Mouse (Mus musculus): ENCODE results near the gene Hlcs. TPM values are rescaled to one million over a fixed set of nuclear protein-coding genes. Genes with fewer than 3 reads are reported as not detected.
"Not testable (repeated sequence)": the region's sequence is repeated elsewhere in the genome, so short reads cannot be mapped to it uniquely, and the experiment has no call there.

The Hlcs gene
- polyA plus RNA-seq, 1 experiment from 2014 or later, result 9.1 TPM

GRCm38 (mm10) chr16:94347080-94347731 lies 33.8 kb upstream of the Hlcs start:
- Histone ChIP-seq H3K4me1 (no peaks in the 10 kb centered on the region), H3K4me2 (no peak overlapping the region), H3K27ac (no peak overlapping the region), H3K9me3 (no peaks in the 10 kb centered on the region), H3K27me3 (replicated peaks) (no peaks in the 10 kb centered on the region), H3K36me3 (no peaks in the 10 kb centered on the region), H3K9ac (no peak overlapping the region), H3K4me3 (replicated peaks) (no peak overlapping the region)
- 75% methylated on average over 7 of the region's 7 CpGs for WGBS
- no peak for ATAC-seq (ENCODE audit: insufficient read depth, low FRiP score, low read depth)

- Histone ChIP-seq H3K27ac (no peak overlapping the region), H3K4me1 (no peaks in the 10 kb centered on the region), H3K9me3 (no peaks in the 10 kb centered on the region), H3K27me3 (replicated peaks) (no peaks in the 10 kb centered on the region), H3K9ac (no peak overlapping the region), H3K4me3 (replicated peaks) (no peak overlapping the region), H3K36me3 (no peaks in the 10 kb centered on the region), H3K4me2 (no peak overlapping the region)
- WGBS, result 82% methylated on average over 1 of the region's 1 CpGs
- no peak for ATAC-seq (ENCODE audit: insufficient read depth, low FRiP score, low read depth)
Measured at GRCm38 (mm10) chr16:94345733-94346132, 32.4 kb upstream of the Hlcs start.

- H3K27me3 ChIP-seq (replicated peaks); H3K4me1 ChIP-seq; H3K9me3 ChIP-seq; H3K9ac ChIP-seq; H3K4me3 ChIP-seq (replicated peaks); H3K27ac ChIP-seq; H3K36me3 ChIP-seq; H3K4me2 ChIP-seq; ATAC-seq (ENCODE audit: insufficient read depth, low FRiP score, low read depth): not testable (repeated sequence)
- 93% methylated on average over 22 of the region's 22 CpGs for WGBS
Measured at GRCm38 (mm10) chr16:94339164-94340160, 26.1 kb upstream of the Hlcs start.

GRCm38 (mm10) chr16:94335656-94336055 lies 22.3 kb upstream of the Hlcs start:
- 36% methylated on average over 5 of the region's 5 CpGs for WGBS
- H3K4me3 ChIP-seq (replicated peaks), result no peak overlapping the region
- no peak overlapping the region for H3K9ac ChIP-seq
- no peaks in the 10 kb centered on the region for H3K4me1 ChIP-seq
- no peak overlapping the region for H3K27ac ChIP-seq
- no peak for ATAC-seq (ENCODE audit: insufficient read depth, low FRiP score, low read depth)
- no peaks in the 10 kb centered on the region for H3K27me3 ChIP-seq (replicated peaks)
- no peak overlapping the region for H3K4me2 ChIP-seq
- no peaks in the 10 kb centered on the region for H3K9me3 ChIP-seq
- no peaks in the 10 kb centered on the region for H3K36me3 ChIP-seq

- H3K9ac ChIP-seq, result no peak overlapping the region
- H3K9me3 ChIP-seq, result no peaks in the 10 kb centered on the region
- H3K4me1 ChIP-seq, result peaks cover 3% of the 10 kb centered on the region; the same call in 1 of the 2 replicates
- no peaks in the 10 kb centered on the region for H3K27me3 ChIP-seq (replicated peaks)
- WGBS, result 66% methylated on average over 5 of the region's 5 CpGs
- no peak for ATAC-seq (ENCODE audit: insufficient read depth, low FRiP score, low read depth)
- no peak overlapping the region for H3K27ac ChIP-seq
- H3K4me2 ChIP-seq, result no peak overlapping the region
- no peak overlapping the region for H3K4me3 ChIP-seq (replicated peaks)
- H3K36me3 ChIP-seq, result no peaks in the 10 kb centered on the region
Measured at GRCm38 (mm10) chr16:94331886-94332252, 18.5 kb upstream of the Hlcs start.

- no peaks in the 10 kb centered on the region for H3K36me3 ChIP-seq
- ATAC-seq (ENCODE audit: insufficient read depth, low FRiP score, low read depth), result no peak
- 73% methylated on average over 9 of the region's 9 CpGs for WGBS
- no peak overlapping the region for H3K4me2 ChIP-seq
- H3K4me3 ChIP-seq (replicated peaks), result no peak overlapping the region
- no peak overlapping the region for H3K9ac ChIP-seq
- no peaks in the 10 kb centered on the region for H3K27me3 ChIP-seq (replicated peaks)
- peaks cover 3% of the 10 kb centered on the region; the same call in 1 of the 2 replicates for H3K4me1 ChIP-seq
- H3K9me3 ChIP-seq, result no peaks in the 10 kb centered on the region
- H3K27ac ChIP-seq, result no peak overlapping the region
Measured at GRCm38 (mm10) chr16:94331233-94331885, 18.0 kb upstream of the Hlcs start.

- no peaks in the 10 kb centered on the region for H3K27me3 ChIP-seq (replicated peaks)
Measured at GRCm38 (mm10) chr16:94330429-94330828, 17.1 kb upstream of the Hlcs start.

GRCm38 (mm10) chr16:94328881-94329867 lies 15.8 kb upstream of the Hlcs start:
- H3K4me2 ChIP-seq, result peak overlapping the region; percentile 95
- H3K27ac ChIP-seq, result no peak overlapping the region
- H3K36me3 ChIP-seq, result no peaks in the 10 kb centered on the region
- peak overlapping the region; percentile 57 for H3K4me3 ChIP-seq (replicated peaks)
- WGBS, result 19% methylated on average over 25 of the region's 25 CpGs
- H3K9me3 ChIP-seq, result no peaks in the 10 kb centered on the region
- 0 out of 2 replicates have a peak overlapping the region, but pooled peaks have one; percentile 44 for H3K9ac ChIP-seq
- peaks cover 3% of the 10 kb centered on the region; the same call in 1 of the 2 replicates for H3K4me1 ChIP-seq
- no peaks in the 10 kb centered on the region for H3K27me3 ChIP-seq (replicated peaks)
- ATAC-seq (ENCODE audit: insufficient read depth, low FRiP score, low read depth), result no peak

More at GRCm38 (mm10) chr16:94330429-94330828, 17.1 kb upstream of the Hlcs start:
- Histone ChIP-seq H3K27ac (no peak overlapping the region), H3K9ac (no peak overlapping the region), H3K4me2 (no peak overlapping the region), H3K4me3 (replicated peaks) (no peak overlapping the region), H3K4me1 (peaks cover 3% of the 10 kb centered on the region; the same call in 1 of the 2 replicates), H3K9me3 (no peaks in the 10 kb centered on the region), H3K36me3 (no peaks in the 10 kb centered on the region)
- WGBS, result 84% methylated on average over 5 of the region's 5 CpGs
- no peak for ATAC-seq (ENCODE audit: insufficient read depth, low FRiP score, low read depth)

GRCm38 (mm10) chr16:94327781-94328711 lies 14.7 kb upstream of the Hlcs start, which contains the start of gene Ripply3:
Gene Ripply3, plus strand, starts transcription at chr16:94328420.
- H3K9me3 ChIP-seq, result no peaks in the 10 kb centered on the region
- H3K9ac ChIP-seq, result peak within 1 kb of the TSS; percentile 44
- no peaks in the 10 kb centered on the region for H3K27me3 ChIP-seq (replicated peaks)
- ATAC-seq (ENCODE audit: insufficient read depth, low FRiP score, low read depth), result peak; percentile 59; the same call in 1 of the 2 replicates
- peak within 1 kb of the TSS; percentile 95 for H3K4me2 ChIP-seq
- H3K36me3 ChIP-seq, result no peaks in the 10 kb centered on the region
- no peak within 1 kb of the TSS for H3K27ac ChIP-seq
- peak within 1 kb of the TSS; percentile 57 for H3K4me3 ChIP-seq (replicated peaks)
- WGBS, result 2% methylated on average over 59 of the region's 63 CpGs
- peaks cover 3% of the 10 kb centered on the region; the same call in 1 of the 2 replicates for H3K4me1 ChIP-seq

GRCm38 (mm10) chr16:94326008-94326407 lies 12.6 kb upstream of the Hlcs start:
- Histone ChIP-seq H3K27me3 (replicated peaks) (no peaks in the 10 kb centered on the region), H3K4me3 (replicated peaks) (no peak overlapping the region), H3K9ac (no peak overlapping the region), H3K4me2 (no peak overlapping the region), H3K4me1 (peaks cover 3% of the 10 kb centered on the region; the same call in 1 of the 2 replicates), H3K27ac (no peak overlapping the region), H3K9me3 (no peaks in the 10 kb centered on the region), H3K36me3 (no peaks in the 10 kb centered on the region)
- WGBS, result 84% methylated on average over 3 of the region's 3 CpGs
- no peak for ATAC-seq (ENCODE audit: insufficient read depth, low FRiP score, low read depth)

All from stomach, embryonic 15.5 days (tissue).